Mouse (Mus musculus) ovary, adult 18-20 months (tissue): ENCODE measurements around the gene Tpte.

Experiments used
- DNase-seq: peaks from one replicate; pipeline ENCODE4 v3.0.0; 2022; ENCODE audit warnings: low spot score, mixed read lengths

The Tpte gene

GRCm38 (mm10) chr8:22376903-22377302 is 93.7 kb downstream of the Tpte start:
- DNase-seq, result no peak

GRCm38 (mm10) chr8:22380934-22381333 is 97.7 kb downstream of the Tpte start:
- no peak for DNase-seq

- no peak for DNase-seq
Measured at GRCm38 (mm10) chr8:22382824-22383595, 99.8 kb downstream of the Tpte start.

- no peak for DNase-seq
Measured at GRCm38 (mm10) chr8:22385158-22385557, 101.9 kb downstream of the Tpte start.

- no peak for DNase-seq
Measured at GRCm38 (mm10) chr8:22389874-22390273, 106.6 kb downstream of the Tpte start.

GRCm38 (mm10) chr8:22390766-22391463 is 107.7 kb downstream of the Tpte start:
- no peak for DNase-seq

GRCm38 (mm10) chr8:22394471-22394870 is 111.2 kb downstream of the Tpte start:
- no peak for DNase-seq

GRCm38 (mm10) chr8:22395256-22395655 is 112.0 kb downstream of the Tpte start:
- DNase-seq, result no peak

- no peak for DNase-seq
Measured at GRCm38 (mm10) chr8:22397811-22398141, 114.5 kb downstream of the Tpte start.

- DNase-seq, result peak; percentile 85
Measured at GRCm38 (mm10) chr8:22398142-22398951, 115.1 kb downstream of the Tpte start, which contains the start of gene Slc25a15. Slc25a15 (minus strand) TSS chr8:22398597.

- DNase-seq, result no peak
Measured at GRCm38 (mm10) chr8:22399285-22399880, 116.1 kb downstream of the Tpte start.

GRCm38 (mm10) chr8:22400593-22400992 is 117.4 kb downstream of the Tpte start:
- no peak for DNase-seq

- DNase-seq, result no peak
Measured at GRCm38 (mm10) chr8:22403235-22403634, 120.0 kb downstream of the Tpte start.

- no peak for DNase-seq
Measured at GRCm38 (mm10) chr8:22405733-22406132, 122.5 kb downstream of the Tpte start.

- no peak for DNase-seq
Measured at GRCm38 (mm10) chr8:22410688-22411281, 127.5 kb downstream of the Tpte start.

- DNase-seq, result peak; percentile 65
Measured at GRCm38 (mm10) chr8:22411282-22411702, 128.1 kb downstream of the Tpte start, which contains the start of gene Mrps31. Mrps31 (plus strand) TSS chr8:22411361.

GRCm38 (mm10) chr8:22411971-22412370 is 128.7 kb downstream of the Tpte start:
- DNase-seq, result no peak
